Mouse (Mus musculus) frontal cortex, adult 2 months (tissue): ENCODE data around the gene C2cd3. TPM values are rescaled to one million over a fixed set of nuclear protein-coding genes. Genes with fewer than 3 reads are reported as not detected.

ENCODE experiments used
- DNase-seq, 2 experiments: peaks; one replicate each; pipeline ENCODE4 v3.0.0; 2022; ENCODE audit warnings: low spot score in 1 of 2; ENCODE audit errors: extremely low spot score in 1 of 2
- polyA plus RNA-seq: library from polyadenylated mRNA; depleted of rRNA; stranded (reverse); fragments of >200 nt; gene quantifications from 2 replicates; pipeline ENCODE4 v1.2.3, GENCODE M21; 2012; rRNA removed

The C2cd3 gene
- 18.0 and 20.8 TPM in 2 replicates for polyA plus RNA-seq

DNA sequence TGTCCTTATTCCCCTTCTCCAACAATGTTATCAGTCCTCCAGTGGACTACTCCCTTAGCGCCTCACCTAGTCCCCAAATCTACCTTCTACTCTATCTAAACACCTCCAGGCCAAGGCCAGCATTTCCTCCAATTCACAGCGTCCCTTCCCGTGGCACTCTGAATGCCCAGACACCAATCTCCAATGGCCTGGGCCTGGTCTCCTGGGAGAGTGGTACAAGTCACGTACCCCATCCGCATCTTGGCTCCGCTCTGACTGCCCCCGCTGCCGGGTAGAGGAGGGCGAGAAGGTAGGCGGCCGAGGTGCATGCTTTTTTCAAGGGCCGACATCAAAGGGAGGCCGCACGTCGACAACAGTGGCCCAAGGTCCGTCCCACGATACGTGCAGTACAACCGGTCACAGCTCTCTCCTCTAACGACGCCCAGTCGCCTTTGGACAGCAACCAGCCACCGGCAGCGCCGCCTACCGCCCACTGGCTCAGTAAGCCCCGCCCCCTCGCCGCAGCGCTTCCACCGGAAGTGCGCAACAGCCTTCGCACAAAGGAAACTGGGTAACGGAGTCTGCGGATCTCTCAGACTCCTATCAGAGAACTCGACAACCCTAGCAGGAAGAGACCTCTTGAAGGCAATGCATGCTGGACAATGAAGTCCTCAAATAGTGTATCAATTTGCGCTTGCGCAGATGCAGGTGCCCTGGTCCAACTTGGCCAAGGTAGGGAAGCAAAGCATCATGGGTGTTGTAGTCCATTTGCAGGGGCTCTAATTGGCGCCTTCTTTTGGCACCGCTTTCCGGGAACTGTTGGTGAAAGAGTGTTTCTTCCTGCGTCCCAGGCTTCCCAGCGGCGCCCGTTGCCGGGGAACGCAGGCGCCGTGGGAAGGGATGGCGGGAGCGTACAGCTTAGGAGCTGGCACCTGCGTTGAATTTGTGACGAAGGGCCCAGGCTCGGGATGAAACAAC is at the start of gene C2cd3, which contains the start of gene Ppme1:
Gene C2cd3, plus strand, starts transcription at position 739 of the 957 bp plus-strand sequence.
Gene Ppme1, minus strand, starts transcription at position 813 of the 957 bp plus-strand sequence.
- peak; percentile 100 for DNase-seq

GRCm38 (mm10) chr7:100323721-100324120 is 48.3 kb upstream of the C2cd3 start:
- DNase-seq, result no peak

GRCm38 (mm10) chr7:100325482-100325881 is 46.6 kb upstream of the C2cd3 start:
- peak in 1 of 2 experiments; percentile 75 for DNase-seq

GRCm38 (mm10) chr7:100327514-100327913 is 44.5 kb upstream of the C2cd3 start:
- no peak for DNase-seq

- no peak for DNase-seq
These were observed 43.4 kb upstream of the C2cd3 start for GRCm38 (mm10) chr7:100328636-100329035.

DNA sequence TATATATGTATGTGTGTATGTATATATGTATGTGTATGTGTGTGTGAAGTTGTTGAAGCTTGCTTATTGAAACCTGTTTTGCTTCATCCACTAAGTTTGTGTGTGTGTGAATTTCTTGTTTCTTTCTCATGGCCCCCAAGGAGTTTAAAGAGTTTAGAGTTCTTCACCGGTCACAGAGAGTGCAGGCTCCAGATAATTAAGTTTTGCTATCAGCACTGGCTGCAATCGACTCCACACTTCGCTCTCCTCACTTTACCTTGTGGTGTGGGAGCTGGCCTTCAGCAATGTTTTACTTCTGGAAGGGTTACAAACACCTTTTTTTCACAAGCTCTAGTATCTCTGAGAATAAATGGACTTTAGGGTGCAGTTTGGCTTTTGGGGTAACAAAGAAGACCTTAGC is 40.8 kb upstream of the C2cd3 start:
- DNase-seq, result no peak

DNA sequence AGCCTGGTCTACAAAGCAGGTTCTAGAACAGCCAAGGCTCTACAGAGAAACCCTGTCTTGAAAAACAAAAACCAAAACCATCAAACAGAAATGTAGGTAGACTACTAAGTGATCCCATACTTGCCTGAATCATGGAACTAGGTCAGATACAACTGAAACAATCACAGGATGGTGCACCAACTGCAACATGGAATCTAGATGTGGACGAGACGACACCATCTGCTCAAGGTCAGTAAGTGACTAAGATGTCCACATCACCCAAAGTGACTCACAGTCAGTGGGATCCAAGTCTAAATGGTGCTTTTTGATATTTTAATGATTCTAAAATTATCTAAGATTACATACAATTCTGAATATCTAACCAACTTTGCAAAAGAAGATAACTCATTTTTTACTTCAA is 36.1 kb upstream of the C2cd3 start:
- no peak for DNase-seq

DNA sequence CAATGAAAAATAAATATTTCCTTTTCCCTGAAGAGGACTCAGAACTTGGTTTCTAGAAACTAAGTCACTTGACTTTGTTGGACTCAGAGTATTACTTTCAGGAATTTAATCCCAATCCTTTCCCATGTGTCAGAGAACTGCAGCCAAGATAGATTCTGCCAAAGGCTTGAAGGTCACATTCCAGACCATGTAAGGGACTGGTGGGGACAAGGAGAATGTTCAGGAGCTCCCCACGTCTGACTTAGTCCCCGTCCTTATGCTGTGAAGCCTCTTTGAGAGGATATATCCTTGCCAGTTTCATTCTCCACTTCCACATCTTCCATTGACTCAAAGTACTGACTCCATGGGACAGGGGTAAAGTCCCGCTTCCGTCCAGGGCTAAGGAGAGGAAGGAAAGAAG is 17.0 kb upstream of the C2cd3 start:
- no peak for DNase-seq

GRCm38 (mm10) chr7:100356324-100356723 is 15.7 kb upstream of the C2cd3 start:
- DNase-seq, result no peak

GRCm38 (mm10) chr7:100356768-100357167 is 15.3 kb upstream of the C2cd3 start:
- DNase-seq, result no peak

GRCm38 (mm10) chr7:100357856-100358255 is 14.2 kb upstream of the C2cd3 start:
- DNase-seq, result no peak

DNA sequence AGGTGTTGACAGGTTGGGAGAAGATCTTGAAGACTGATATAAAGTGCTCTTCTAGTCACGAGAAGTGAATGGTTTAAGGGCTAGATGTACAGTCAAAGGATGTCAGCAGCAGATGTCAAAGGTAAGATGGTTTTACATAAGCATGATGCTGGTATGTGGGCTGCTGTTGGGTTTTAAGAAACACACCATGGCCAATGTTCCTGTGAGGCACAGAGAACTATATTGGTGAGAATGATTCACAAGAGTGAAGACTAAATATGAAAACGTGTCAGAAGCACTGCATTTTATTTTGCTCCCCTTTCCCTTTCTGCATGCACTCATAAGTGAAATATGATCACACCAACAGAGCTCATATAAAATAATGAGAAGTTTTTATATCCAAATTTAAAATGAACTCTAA is 8.9 kb upstream of the C2cd3 start:
- DNase-seq, result peak; percentile 31 to 48

DNA sequence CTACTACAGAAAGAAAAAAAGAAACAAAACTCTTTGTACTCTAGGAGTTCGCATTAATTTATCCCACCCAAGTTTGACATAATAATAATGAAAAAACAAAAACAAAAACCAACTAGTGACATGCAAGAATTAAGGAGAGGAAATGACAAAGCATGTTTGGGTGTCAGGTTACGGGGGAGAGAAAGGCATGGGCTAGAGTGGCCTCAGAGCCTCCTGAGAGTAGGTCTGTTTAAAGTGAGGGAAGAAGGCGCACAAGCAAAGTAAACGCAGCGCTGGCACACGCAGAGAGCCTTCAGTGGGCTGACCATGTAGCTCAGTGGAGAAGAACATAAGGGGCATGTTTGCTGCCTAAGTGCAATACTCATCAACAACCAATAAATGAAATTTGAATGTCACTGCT is 7.1 kb upstream of the C2cd3 start:
- no peak for DNase-seq

DNA sequence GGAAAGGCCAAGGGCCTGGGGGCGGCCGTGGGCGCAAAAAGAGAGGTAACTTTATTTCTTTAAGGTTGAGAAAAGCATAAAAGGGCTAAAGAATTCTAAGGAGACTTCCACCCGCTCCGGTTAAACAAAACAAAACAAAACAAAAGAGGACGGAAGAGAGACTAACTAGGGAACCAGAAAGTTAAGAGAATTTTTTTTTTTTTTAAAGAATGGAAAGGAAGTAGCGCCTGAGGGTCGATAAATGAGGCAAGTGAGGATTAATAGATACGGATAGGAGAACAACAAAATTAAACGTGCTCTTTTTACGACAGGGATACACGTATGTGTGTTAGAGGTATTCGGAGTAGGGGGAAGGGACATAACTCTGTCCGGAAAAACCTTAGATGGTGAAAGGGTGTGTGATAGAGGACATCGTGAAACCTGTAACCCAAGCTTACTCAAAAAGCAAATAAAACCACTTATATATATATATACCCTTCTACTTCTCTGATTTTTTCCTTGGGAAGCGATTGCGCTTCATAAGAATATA is 483 bp downstream of the C2cd3 start:
- no peak for DNase-seq

- peak in 1 of 2 experiments; percentile 26 for DNase-seq
These were observed 6.2 kb downstream of the C2cd3 start for GRCm38 (mm10) chr7:100378257-100378656.

DNA sequence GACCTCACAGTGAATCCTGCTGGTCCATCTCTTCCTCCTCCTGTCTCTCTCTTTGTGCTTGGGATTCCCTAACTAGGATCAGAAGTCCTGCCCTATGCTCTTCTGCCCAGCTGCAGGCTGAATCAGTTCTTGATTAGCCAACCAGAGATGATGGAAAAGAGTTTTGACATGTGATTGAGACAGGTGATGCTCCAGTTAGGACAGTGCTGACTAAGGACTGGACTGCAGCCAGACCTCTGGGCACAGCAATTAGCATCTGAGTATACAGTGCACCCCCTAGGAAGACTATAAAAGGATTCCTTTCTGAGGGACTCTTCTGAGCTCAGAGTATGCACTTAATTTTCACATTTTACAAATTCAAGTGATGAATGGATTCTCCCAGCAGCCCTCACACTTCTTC is 9.1 kb downstream of the C2cd3 start:
- no peak for DNase-seq

DNA sequence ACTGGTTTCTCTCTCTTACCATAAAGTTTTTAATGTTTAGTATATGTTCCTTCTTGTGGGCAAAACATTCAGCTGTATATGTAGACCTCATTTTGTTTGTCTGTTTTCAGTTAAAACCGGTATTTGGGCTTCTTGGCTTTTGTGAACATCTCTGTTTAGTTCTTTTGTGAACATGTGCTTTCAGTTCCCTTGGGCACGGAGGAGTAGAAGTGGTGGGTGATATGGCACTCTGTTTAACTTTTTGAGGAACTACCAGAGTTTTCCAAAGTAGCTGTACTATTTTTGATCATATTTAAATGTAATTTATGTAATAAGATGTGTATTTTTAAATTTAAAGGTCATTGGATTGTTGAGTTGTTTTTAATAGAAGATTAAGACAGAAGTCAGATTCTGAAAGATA is 11.2 kb downstream of the C2cd3 start:
- peak in 1 of 2 experiments; percentile 37 for DNase-seq

DNA sequence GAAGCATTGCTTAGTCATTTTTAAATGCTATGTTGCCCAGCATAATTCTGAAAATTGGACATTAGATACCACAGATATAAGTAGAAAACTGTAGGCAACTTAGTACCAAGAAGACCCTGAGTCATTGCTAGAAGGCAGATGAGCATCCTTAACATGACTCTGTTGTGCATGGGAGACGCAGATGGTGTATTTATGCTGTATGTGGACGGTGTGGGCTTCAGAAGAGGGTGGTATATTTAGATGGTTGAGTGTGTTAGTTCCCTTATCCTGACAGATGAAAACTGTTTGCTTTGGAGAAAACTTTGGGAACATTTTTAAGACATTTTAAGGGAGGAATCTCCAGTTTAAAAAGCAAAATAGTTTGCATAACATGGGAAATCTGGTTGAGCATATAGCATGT is 16.1 kb downstream of the C2cd3 start:
- DNase-seq, result peak; percentile 45 to 56

DNA sequence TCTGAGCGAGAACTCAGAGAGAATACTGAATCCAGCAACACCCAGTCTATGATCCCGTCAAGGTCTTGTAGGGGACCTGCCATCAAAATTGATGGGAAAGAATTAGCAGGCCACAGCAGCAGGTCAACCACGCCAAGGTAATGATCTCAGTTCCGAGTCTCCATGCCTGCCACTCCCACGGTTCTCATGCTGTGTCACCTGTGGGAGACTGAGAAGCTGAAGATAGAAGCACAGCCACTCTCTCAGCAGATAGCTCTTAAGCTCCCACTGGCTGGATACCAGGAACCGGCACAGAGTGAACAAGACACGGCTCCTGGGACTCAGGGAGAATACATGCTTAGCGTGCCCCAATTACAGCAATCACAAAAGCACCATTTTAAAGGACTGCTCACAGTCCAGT is 18.1 kb downstream of the C2cd3 start:
- peak in 1 of 2 experiments; percentile 50 for DNase-seq

DNA sequence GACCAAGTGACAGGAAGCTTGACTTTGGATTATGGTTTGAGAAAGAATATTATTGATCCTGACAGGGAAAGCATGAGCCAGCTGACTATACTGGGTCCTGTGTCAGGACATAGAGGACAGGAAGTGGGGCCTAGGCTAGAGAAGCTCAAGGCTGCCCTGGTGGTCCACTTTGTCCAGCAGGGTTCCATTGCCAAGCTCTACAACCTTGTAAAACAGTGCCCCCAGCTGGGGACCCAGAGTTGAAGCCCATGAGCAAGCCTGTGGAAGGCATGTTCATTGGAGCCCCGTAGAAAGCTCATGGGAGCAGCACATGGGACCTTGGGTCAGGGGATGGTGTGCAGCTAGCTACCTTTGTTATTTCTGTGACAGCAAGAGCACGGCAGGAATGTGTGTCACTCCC is 20.2 kb downstream of the C2cd3 start:
- no peak for DNase-seq

- DNase-seq, result no peak
These were observed 27.3 kb downstream of the C2cd3 start for GRCm38 (mm10) chr7:100399231-100399913.
